Mouse (Mus musculus): Measurements from ENCODE around the gene Lemd1. TPM values are rescaled to one million over a fixed set of nuclear protein-coding genes. Genes with fewer than 3 reads are reported as not detected.
"Not testable (repeated sequence)": the region's sequence is repeated elsewhere in the genome, so short reads cannot be mapped to it uniquely, and the experiment has no call there.

The Lemd1 gene
- total and polyA plus RNA-seq, 2 experiments, result not detected

DNA sequence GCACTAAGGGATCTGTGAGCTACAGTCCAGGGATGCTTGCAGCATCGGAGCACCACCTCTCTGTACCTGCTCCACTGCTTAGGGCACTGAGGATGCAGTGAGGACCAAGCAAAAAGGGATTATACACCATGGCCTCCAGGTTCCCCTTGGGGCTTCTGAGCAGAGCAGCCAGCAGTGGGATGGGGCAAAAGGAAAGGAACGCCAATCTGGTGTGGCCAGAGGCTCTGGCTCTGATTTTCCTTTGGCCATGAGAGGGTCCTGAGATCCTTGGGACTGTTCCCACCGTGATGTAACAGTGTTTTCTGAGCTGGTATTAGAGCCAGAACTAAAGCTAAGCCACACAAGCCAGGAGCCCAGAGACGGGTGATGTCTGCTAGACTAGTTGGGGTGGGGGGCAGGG lies 31.6 kb upstream of the Lemd1 start:
- Histone ChIP-seq H3K4me3 (ENCODE audit: insufficient read depth, low read depth, low read length) (no peak overlapping the region), H3K9ac (ENCODE audit: low read depth, low read length) (no peak overlapping the region), H3K27ac (replicated peaks; ENCODE audit: insufficient read depth, low read depth, low read length) (no peak overlapping the region), H3K36me3 (ENCODE audit: control insufficient read depth, insufficient read depth, low read length) (no peaks in the 10 kb centered on the region), H3K27me3 (ENCODE audit: control insufficient read depth, insufficient read depth, low read length) (no peaks in the 10 kb centered on the region), H3K4me1 (ENCODE audit: control insufficient read depth, insufficient read depth, low read length) (no peaks in the 10 kb centered on the region), H3K79me2 (ENCODE audit: control insufficient read depth, insufficient read depth, low read length) (no peaks in the 10 kb centered on the region)
- TF ChIP-seq POLR2A (IDR thresholded peaks at IDR 0.05; ENCODE audit: extremely low read depth, insufficient read depth, low read length), result no peak
- TF ChIP-seq CTCF (IDR thresholded peaks at IDR 0.05; ENCODE audit: low read depth, low read length), result no peak
- 76% methylated on average over 4 of the region's 4 CpGs for WGBS
- DNase-seq (ENCODE audit: extremely low read depth, low read depth, low spot score), result no peak

DNA sequence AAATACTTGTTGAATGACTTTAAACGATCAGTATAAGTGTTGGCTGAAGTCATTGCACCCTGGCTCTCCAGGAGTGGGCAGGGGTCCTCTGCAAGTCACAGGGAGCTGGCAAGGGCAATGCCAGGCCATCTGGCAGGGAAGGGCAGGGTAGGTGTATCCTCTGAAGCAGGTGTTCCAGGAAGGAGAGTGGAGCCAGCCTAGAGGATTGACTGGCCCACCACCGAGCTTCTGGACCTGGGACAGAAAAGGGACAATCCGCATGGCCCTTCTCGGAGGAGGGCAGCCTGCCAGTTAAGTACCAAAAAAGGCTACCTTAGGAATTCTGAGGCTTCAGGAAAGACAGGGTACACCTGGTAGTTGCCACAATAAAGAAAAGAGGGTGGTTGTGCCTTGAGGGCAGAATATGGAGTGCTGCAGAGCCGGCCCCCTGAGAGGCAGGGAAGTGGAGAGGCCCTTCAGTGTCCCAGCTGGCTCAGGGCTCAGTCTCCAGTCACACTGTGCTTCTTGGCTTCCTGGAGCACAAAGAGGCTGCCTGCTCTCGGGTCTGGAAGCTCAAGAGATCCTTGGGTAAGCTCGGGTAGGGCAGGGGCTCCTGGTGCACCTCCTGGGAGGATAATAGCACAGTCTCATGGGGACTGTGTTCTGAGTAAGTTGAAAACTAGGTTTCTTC lies 29.9 kb upstream of the Lemd1 start:
- TF ChIP-seq POLR2A (IDR thresholded peaks at IDR 0.05; ENCODE audit: extremely low read depth, insufficient read depth, low read length) (no peak), CTCF (IDR thresholded peaks at IDR 0.05; ENCODE audit: low read depth, low read length) (no peak)
- no peaks in the 10 kb centered on the region for H3K27me3 ChIP-seq (ENCODE audit: control insufficient read depth, insufficient read depth, low read length)
- no peaks in the 10 kb centered on the region for H3K79me2 ChIP-seq (ENCODE audit: control insufficient read depth, insufficient read depth, low read length)
- H3K4me1 ChIP-seq (ENCODE audit: control insufficient read depth, insufficient read depth, low read length), result no peaks in the 10 kb centered on the region
- 69% methylated on average over 7 of the region's 7 CpGs for WGBS
- no peak overlapping the region for H3K27ac ChIP-seq (replicated peaks; ENCODE audit: insufficient read depth, low read depth, low read length)
- no peak overlapping the region for H3K9ac ChIP-seq (ENCODE audit: low read depth, low read length)
- H3K36me3 ChIP-seq (ENCODE audit: control insufficient read depth, insufficient read depth, low read length), result no peaks in the 10 kb centered on the region
- no peak for DNase-seq (ENCODE audit: extremely low read depth, low read depth, low spot score)
- no peak overlapping the region for H3K4me3 ChIP-seq (ENCODE audit: insufficient read depth, low read depth, low read length)

DNA sequence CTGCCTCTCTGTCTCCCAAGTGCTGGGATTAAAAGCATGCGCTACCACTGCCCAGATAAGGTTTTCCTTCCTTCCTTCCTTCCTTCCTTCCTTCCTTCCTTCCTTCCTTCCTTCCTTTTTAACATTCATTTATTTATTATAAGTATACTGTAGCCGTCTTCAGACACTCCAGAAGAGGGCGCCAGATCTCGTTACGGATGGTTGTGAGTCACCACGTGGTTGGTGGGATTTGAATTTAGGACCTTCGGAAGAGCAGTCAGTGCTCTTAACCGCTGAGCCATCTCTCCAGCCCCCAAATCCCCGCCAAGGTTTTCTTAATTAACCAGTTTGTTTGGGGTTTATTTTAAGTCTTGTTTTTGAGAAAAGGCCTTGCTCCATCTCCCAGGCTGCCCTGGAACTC lies 28.6 kb upstream of the Lemd1 start:
- H3K4me1 ChIP-seq (ENCODE audit: control insufficient read depth, insufficient read depth, low read length); H3K9ac ChIP-seq (ENCODE audit: low read depth, low read length); H3K27me3 ChIP-seq (ENCODE audit: control insufficient read depth, insufficient read depth, low read length); H3K36me3 ChIP-seq (ENCODE audit: control insufficient read depth, insufficient read depth, low read length); H3K4me3 ChIP-seq (ENCODE audit: insufficient read depth, low read depth, low read length); H3K79me2 ChIP-seq (ENCODE audit: control insufficient read depth, insufficient read depth, low read length); DNase-seq (ENCODE audit: extremely low read depth, low read depth, low spot score); H3K27ac ChIP-seq (replicated peaks; ENCODE audit: insufficient read depth, low read depth, low read length): not testable (repeated sequence)
- 45% methylated on average over 9 of the region's 9 CpGs for WGBS

DNA sequence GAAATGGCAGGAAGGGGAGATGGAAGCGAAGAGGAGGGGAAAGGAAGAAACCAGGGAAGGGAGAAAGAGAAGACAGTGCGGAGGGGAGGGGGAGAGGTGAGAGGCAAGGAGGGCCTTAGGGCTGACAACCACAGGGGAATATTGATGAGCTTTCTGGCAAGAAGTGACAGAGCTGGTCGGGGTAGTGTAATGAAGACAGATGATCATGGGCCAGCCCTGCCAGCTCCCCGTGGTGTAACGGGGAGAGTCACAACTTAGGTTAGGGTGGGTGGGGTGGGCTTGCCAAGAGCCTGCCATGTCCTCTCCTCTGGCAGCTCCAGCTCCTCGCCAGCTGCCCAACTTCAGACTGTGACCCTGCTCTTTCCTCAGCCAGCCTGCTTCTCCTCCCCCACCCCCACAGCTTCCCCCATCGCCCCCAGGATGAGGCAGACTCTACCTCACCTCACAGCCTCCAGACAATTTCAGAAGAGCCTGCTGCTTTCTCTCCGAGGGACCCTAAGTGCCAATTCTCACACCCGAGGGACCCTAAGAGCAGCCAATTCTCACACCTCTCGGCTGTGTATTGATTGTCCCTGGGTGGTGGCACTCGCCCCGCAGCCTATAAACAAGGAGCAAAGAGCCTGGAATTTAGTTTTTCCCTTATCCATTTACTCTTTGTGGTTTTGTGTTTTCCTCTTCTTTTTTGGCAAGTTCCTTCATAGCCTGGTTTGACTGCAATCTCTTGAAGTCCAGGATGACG lies 26.3 kb upstream of the Lemd1 start:
- H3K9ac ChIP-seq (ENCODE audit: low read depth, low read length), result no peak overlapping the region
- H3K4me3 ChIP-seq (ENCODE audit: insufficient read depth, low read depth, low read length), result no peak overlapping the region
- no peak for TF ChIP-seq POLR2A (IDR thresholded peaks at IDR 0.05; ENCODE audit: extremely low read depth, insufficient read depth, low read length)
- no peak for TF ChIP-seq CTCF (IDR thresholded peaks at IDR 0.05; ENCODE audit: low read depth, low read length)
- H3K4me1 ChIP-seq (ENCODE audit: control insufficient read depth, insufficient read depth, low read length), result peaks cover 5% of the 10 kb centered on the region; the same call in 1 of the 2 replicates
- no peaks in the 10 kb centered on the region for H3K36me3 ChIP-seq (ENCODE audit: control insufficient read depth, insufficient read depth, low read length)
- H3K27ac ChIP-seq (replicated peaks; ENCODE audit: insufficient read depth, low read depth, low read length), result no peak overlapping the region
- H3K27me3 ChIP-seq (ENCODE audit: control insufficient read depth, insufficient read depth, low read length), result no peaks in the 10 kb centered on the region
- no peaks in the 10 kb centered on the region for H3K79me2 ChIP-seq (ENCODE audit: control insufficient read depth, insufficient read depth, low read length)
- 50% methylated on average over 13 of the region's 13 CpGs for WGBS
- no peak for DNase-seq (ENCODE audit: extremely low read depth, low read depth, low spot score)

DNA sequence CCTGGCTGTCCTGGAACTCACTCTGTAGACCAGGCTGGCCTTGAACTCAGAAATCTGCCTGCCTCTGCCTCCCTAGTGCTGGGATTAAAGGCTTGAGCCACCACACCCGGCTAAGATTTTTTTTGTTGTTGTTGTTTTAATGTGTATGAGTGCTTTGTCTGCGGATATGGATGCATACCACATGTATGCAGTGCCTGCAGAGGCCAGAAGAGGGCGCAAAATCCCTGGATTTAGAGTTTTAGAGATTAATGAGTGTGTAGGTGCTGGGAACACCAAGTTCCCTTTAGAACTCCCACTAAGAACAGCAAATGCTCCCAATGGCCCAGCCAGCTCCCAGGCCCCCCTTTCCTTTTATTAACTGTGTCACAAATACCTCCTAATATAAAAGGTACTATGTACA lies 25.4 kb upstream of the Lemd1 start:
- TF ChIP-seq POLR2A (IDR thresholded peaks at IDR 0.05; ENCODE audit: extremely low read depth, insufficient read depth, low read length) (no peak), CTCF (IDR thresholded peaks at IDR 0.05; ENCODE audit: low read depth, low read length) (peak; percentile 56; the same call in 1 of the 2 replicates)
- WGBS, result 62% methylated on average over 3 of the region's 3 CpGs
- Histone ChIP-seq H3K79me2 (ENCODE audit: control insufficient read depth, insufficient read depth, low read length) (no peaks in the 10 kb centered on the region), H3K27ac (replicated peaks; ENCODE audit: insufficient read depth, low read depth, low read length) (no peak overlapping the region), H3K4me1 (ENCODE audit: control insufficient read depth, insufficient read depth, low read length) (peaks cover 7% of the 10 kb centered on the region; the same call in 1 of the 2 replicates), H3K36me3 (ENCODE audit: control insufficient read depth, insufficient read depth, low read length) (no peaks in the 10 kb centered on the region), H3K9ac (ENCODE audit: low read depth, low read length) (no peak overlapping the region), H3K27me3 (ENCODE audit: control insufficient read depth, insufficient read depth, low read length) (no peaks in the 10 kb centered on the region), H3K4me3 (ENCODE audit: insufficient read depth, low read depth, low read length) (no peak overlapping the region)
- no peak for DNase-seq (ENCODE audit: extremely low read depth, low read depth, low spot score)
